Mouse (Mus musculus) brain, adult 2 months (tissue): ENCODE results near the gene Fam71b.

ENCODE experiments used
- DNase-seq: peaks from one replicate; pipeline ENCODE4 v3.0.0; 2011; ENCODE audit warnings: low read depth, low spot score

Fam71b gene

GRCm38 (mm10) chr11:46431129-46431528, 34.8 kb downstream of the Fam71b start:
- peak; percentile 97 for DNase-seq

- no peak for DNase-seq
These were observed 39.0 kb downstream of the Fam71b start for GRCm38 (mm10) chr11:46435363-46435762.

GRCm38 (mm10) chr11:46436760-46437458, 40.5 kb downstream of the Fam71b start, which contains the start of gene Med7:
Med7 (plus strand) TSS chr11:46436925.
- DNase-seq, result peak; percentile 100

- DNase-seq, result peak; percentile 24
These were observed 41.2 kb downstream of the Fam71b start for GRCm38 (mm10) chr11:46437459-46438000.

DNA sequence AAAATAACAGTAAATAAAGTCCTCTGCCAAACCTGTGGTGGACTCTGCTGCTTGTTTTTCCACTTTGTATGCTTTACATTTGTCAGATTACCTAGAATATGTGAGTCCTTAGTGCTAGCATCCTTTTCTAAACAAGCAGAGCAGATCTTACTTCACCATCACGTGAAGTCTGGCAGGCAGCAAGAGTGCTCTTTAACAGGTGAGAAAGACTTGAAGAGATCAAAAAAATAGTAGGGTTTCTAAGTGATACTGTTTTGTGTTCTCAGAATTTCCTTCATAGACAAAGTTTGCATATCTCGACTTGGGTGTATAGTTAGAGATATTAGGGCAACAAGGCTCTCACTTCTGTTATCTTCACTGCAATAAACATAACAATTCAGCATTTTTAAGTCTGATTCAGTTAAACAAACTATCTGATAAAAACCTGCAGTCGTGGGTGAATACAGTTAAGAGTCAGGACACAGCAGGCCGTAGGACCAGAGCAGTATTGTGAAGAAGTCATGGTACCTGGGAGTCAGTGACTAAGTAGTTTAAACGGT, 42.7 kb downstream of the Fam71b start:
- no peak for DNase-seq

DNA sequence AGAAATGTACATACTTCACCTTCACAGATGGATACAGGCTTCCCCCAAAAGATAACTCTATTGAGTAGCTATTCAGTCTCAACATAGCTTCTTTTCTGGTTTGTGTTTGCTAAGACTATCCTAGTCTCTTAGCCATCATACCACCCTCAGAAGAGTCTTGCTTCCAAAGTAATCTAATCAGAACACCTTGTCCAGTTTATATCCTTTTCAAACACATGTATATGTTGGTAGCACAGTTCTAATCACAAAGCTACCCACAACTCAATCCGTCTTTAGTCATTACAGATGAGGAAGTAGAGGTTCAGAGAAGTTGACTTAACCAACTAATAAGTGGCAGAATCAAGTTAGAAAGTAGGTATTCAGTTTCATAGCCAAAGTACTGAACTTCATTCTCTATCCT, 45.4 kb downstream of the Fam71b start:
- DNase-seq, result no peak

DNA sequence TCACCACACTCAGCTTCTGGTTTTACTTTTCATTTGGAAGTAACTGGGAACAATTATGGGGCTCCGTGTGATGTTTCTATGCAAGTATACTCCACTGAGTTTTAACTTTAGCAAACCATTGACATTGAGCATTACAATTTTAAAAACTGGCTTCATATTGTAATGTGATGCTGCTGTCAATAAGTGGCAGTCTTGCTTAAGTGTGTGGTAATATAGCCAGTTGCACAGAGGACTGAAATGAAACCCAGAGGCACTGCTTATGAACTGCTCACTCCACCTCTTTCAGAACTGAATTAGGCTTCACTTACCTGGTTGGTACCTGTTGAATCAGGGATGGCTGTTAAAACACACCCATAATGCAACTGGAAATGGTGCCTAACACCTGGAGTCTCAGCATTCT, 46.8 kb downstream of the Fam71b start:
- DNase-seq, result no peak

GRCm38 (mm10) chr11:46443979-46444378, 47.6 kb downstream of the Fam71b start:
- no peak for DNase-seq

- DNase-seq, result no peak
These were observed 49.8 kb downstream of the Fam71b start for GRCm38 (mm10) chr11:46446150-46446549.

DNA sequence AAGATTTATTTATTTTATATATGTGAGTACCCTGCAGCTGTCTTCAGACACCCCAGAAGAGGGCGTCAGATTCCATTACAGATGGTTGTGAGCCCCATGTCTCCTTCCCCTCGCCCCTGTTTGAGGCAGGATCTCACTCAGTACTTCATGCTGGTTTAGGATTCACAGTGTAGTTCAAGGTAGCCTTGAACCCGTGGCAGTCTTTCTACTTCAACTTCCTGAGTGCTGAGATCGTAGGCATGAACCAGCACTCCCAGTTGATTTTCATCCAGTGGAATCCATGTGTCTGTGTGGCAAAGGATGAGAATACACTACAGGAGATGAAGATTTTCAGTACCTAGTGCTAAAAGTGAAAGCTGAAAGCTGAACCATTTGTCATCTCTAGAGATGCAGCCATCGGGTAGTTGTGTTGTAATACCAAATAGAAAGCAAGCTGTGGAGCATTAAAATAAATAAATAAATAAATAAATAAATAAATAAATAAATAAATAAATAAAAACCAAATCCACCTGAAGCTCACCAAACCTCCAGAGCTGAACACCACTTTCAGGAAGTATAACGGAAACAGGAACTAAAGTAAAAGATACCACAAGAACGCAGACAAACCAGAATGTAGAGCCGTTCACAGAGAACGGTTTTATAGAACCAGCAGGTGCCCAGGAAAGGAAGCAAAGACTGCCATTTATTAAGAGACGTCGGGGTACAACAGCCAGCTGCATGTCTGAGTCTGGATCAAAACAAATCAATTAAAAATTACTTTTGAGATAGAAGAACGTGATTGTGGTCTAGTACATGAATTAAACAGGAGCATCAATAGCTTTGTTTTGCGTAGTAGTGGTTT, 51.5 kb downstream of the Fam71b start:
- DNase-seq, result no peak

- DNase-seq, result no peak
These were observed 53.2 kb downstream of the Fam71b start for GRCm38 (mm10) chr11:46449461-46450080.

GRCm38 (mm10) chr11:46454453-46455045, 58.2 kb downstream of the Fam71b start, which contains the start of gene Havcr2:
Havcr2 (plus strand) TSS chr11:46454935.
- DNase-seq, result no peak
